ENCODE assay signal across 11 mouse cellular contexts in the genomic region with DNA sequence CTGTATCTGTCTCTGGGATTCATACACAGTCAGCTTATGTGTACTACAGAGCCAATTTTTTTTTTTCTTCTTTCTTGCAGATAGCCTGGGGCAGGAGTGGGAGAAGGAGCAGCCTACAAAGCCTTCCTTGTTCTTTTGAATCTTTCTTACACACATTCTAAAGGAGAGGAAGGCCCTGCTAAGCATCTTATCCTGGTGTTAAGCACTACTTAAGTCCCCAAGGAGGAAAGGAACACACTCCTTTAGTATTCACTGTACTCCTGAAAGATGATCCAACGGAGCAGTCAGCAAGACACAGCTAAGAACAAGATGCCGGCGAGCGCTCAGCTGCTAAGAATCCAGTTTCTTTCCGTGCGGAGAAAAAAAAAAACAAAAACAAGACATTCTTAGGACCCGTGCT.
DNase-seq lines count a peak whose midpoint lies in the region; ATAC-seq and TF ChIP-seq lines count a peak whose summit lies in the region.
"Had no signal": no experiment of that assay in that cellular context is flagged by ENCODE, and none has a peak within 500 bp of the region (broad histone marks: within the 10 kb centered on the region; RNA-seq: fewer than 3 reads in every experiment).

No protein-coding gene starts in this region.

- no peaks in the 10 kb centered on the region for H3K36me3 ChIP-seq in lung, embryonic 14.5 days (ENCODE audit: insufficient read depth)
- H3K36me3 ChIP-seq in forebrain, embryonic 15.5 days: no peaks in the 10 kb centered on the region
- H3K36me3 ChIP-seq in midbrain, embryonic 13.5 days: no peaks in the 10 kb centered on the region

- no peaks in the 10 kb centered on the region for H3K9me3 ChIP-seq in lung, embryonic 14.5 days (ENCODE audit: low read depth, low read length)
- H3K9me3 ChIP-seq in forebrain, embryonic 15.5 days: no peaks in the 10 kb centered on the region
- no peaks in the 10 kb centered on the region for H3K9me3 ChIP-seq in midbrain, embryonic 13.5 days

- no peak for DNase-seq in gastrocnemius, adult 2 months
- no peak for DNase-seq in gastrocnemius, postnatal 36 days
- DNase-seq in lung, embryonic 14.5 days: peak; percentile 51
- no peak for DNase-seq in lung, postnatal 10 days
- no peak for DNase-seq in left cerebral cortex, postnatal 14 days (ENCODE audit: low spot score in 2 of 2)
- no peak for DNase-seq in liver
- DNase-seq: adrenal gland, postnatal 10 days; cerebellum, adult 9-11 months had no signal

- H3K4me2 ChIP-seq in lung, embryonic 14.5 days: no peak overlapping the region
- H3K4me2 ChIP-seq in forebrain, embryonic 15.5 days (replicated peaks): no peak overlapping the region
- peak overlapping the region; percentile 9 for H3K4me2 ChIP-seq in midbrain, embryonic 13.5 days (replicated peaks)

- H3K4me3 ChIP-seq in gastrocnemius, adult 2 months: 0 out of 2 replicates have a peak overlapping the region, but pooled peaks have one; percentile 7
- H3K4me3 ChIP-seq in lung, embryonic 14.5 days (ENCODE audit: low read depth, low read length): no peak overlapping the region
- no peak overlapping the region for H3K4me3 ChIP-seq in forebrain, embryonic 15.5 days
- H3K4me3 ChIP-seq in midbrain, embryonic 13.5 days (replicated peaks): no peak overlapping the region

- no peaks in the 10 kb centered on the region for H3K27me3 ChIP-seq in lung, embryonic 14.5 days (ENCODE audit: insufficient read depth, low read length)
- no peaks in the 10 kb centered on the region for H3K27me3 ChIP-seq in forebrain, embryonic 15.5 days
- no peaks in the 10 kb centered on the region for H3K27me3 ChIP-seq in midbrain, embryonic 13.5 days

- H3K4me1 ChIP-seq in lung, embryonic 14.5 days (ENCODE audit: insufficient read depth): peaks cover 6% of the 10 kb centered on the region; the same call in 1 of the 2 replicates
- peaks cover 60% of the 10 kb centered on the region for H3K4me1 ChIP-seq in forebrain, embryonic 15.5 days
- peaks cover 45% of the 10 kb centered on the region for H3K4me1 ChIP-seq in midbrain, embryonic 13.5 days (replicated peaks)

- peak; percentile 56; the same call in 1 of the 2 replicates for ATAC-seq in lung, embryonic 14.5 days (ENCODE audit: insufficient read depth)
- no peak for ATAC-seq in forebrain, embryonic 15.5 days (replicated peaks)
- no peak for ATAC-seq in midbrain, embryonic 13.5 days

- WGBS in lung, embryonic 14.5 days: 22% methylated on average over 7 of the region's 7 CpGs
- 18% methylated on average over 7 of the region's 7 CpGs for WGBS in forebrain, embryonic 15.5 days
- WGBS in midbrain, embryonic 13.5 days: 14% methylated on average over 7 of the region's 7 CpGs

- no peak overlapping the region for H3K9ac ChIP-seq in lung, embryonic 14.5 days
- H3K9ac ChIP-seq in forebrain, embryonic 15.5 days (replicated peaks): no peak overlapping the region
- no peak overlapping the region for H3K9ac ChIP-seq in midbrain, embryonic 13.5 days (replicated peaks)

- H3K27ac ChIP-seq in gastrocnemius, adult 2 months: no peak overlapping the region
- no peak overlapping the region for H3K27ac ChIP-seq in lung, embryonic 14.5 days (ENCODE audit: low read depth)
- H3K27ac ChIP-seq in forebrain, embryonic 15.5 days (replicated peaks): peak overlapping the region; percentile 35; the same call in 1 of the 2 replicates
- no peak overlapping the region for H3K27ac ChIP-seq in midbrain, embryonic 13.5 days
- H3K27ac ChIP-seq: macrophage had no signal

- intact Hi-C loops in gastrocnemius, adult 2 months (cut with DNase I): no loop called here
- intact Hi-C loops in gastrocnemius, postnatal 36 days (cut with DNase I): no loop called here
- intact Hi-C loops in left cerebral cortex, postnatal 14 days (cut with DNase I): no loop called here

- TF ChIP-seq CTCF in gastrocnemius, adult 2 months (IDR thresholded peaks at IDR 0.05): no peak
- no peak for TF ChIP-seq CTCF in lung, embryonic 14.5 days (IDR thresholded peaks at IDR 0.05; ENCODE audit: low read depth)
